Mouse (Mus musculus) bone marrow macrophage, adult 2 months (primary cell): Measurements from ENCODE around the gene Dctn5.

Experiments
- CTCF ChIP-seq: IDR thresholded peaks from 2 replicates; pipeline ENCODE4 v1.5.1; 2012; ENCODE audit warnings: low read depth, mild to moderate bottlenecking, low read length, moderate library complexity
- POLR2A ChIP-seq: IDR thresholded peaks from 2 replicates; pipeline ENCODE4 v1.6.1; 2012; ENCODE audit warnings: mild to moderate bottlenecking, low read depth, low read length, borderline replicate concordance

GRCm38 (mm10) chr7:122160037-122160436 is 27.2 kb downstream of the Dctn5 start:
- TF ChIP-seq POLR2A (no peak), CTCF (no peak)
